In the genomic region with DNA sequence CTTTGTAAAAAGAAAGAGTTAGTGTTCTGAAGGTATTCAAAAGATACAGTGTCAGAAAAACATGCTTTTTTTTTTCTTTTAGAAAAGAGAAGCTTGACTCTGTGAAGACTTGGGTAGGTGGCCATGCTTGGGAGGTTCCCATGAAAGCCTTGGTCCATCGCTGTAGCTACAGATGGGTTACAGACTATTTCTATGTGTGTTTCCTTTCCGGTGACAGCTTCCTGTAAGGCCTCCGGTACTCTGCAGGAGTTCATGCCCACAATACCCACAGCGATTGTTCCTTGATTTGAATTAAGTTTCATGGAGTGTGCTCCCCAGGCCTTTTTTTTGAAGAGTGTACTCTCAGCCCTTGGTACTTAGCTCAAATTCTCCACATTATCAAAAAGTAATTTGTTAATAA, we compare ENCODE assay signal across 29 mouse cellular contexts.
DNase-seq lines count a peak whose midpoint lies in the region; ATAC-seq and TF ChIP-seq lines count a peak whose summit lies in the region.
"Had no signal": no experiment of that assay in that cellular context is flagged by ENCODE, and none has a peak within 500 bp of the region (broad histone marks: within the 10 kb centered on the region; RNA-seq: fewer than 3 reads in every experiment).

No protein-coding gene starts in this region.

- H3K27ac ChIP-seq in ES-E14 (ENCODE audit: insufficient read depth, low read depth, low read length, poor library complexity, severe bottlenecking) = no peak overlapping the region
- no peak overlapping the region for H3K27ac ChIP-seq in midbrain, embryonic 11.5 days (ENCODE audit: low read depth, low read length)
- H3K27ac ChIP-seq: hindbrain, postnatal 0 days; intestine, embryonic 15.5 days; limb, embryonic 10.5 days; limb, embryonic 15.5 days; liver, embryonic 13.5 days; midbrain, embryonic 15.5 days; stomach, postnatal 0 days had no signal

- DNase-seq in spleen, adult 18-20 months = peak; percentile 26 to 35
- DNase-seq in spleen, postnatal 14 days (ENCODE audit: low spot score in 2 of 2) = no peak
- no peak for DNase-seq in ES-E14 (ENCODE audit: low read depth, low spot score)
- no peak for DNase-seq in midbrain, embryonic 11.5 days (ENCODE audit: low spot score, missing footprints)
- no peak for DNase-seq in frontal cortex, adult 2 months (ENCODE audit: extremely low spot score in 1 of 2, low spot score in 1 of 2)
- DNase-seq in neural tube, embryonic 10.5 days (ENCODE audit: extremely low spot score, low spot score) = no peak
- DNase-seq: adrenal gland, postnatal 14 days; cerebellum, adult 11-12 months; cerebellum, adult 9-11 months; gastrocnemius, postnatal 10 days; heart, postnatal 14 days; kidney, adult 2 months; kidney, postnatal 4 days; liver, embryonic 13.5 days; lung, adult 18-20 months; lung, postnatal 10 days; right cerebral cortex, adult 18-20 months; thymus, adult 2 months; thymus, postnatal 4 days had no signal

- H3K4me1 ChIP-seq in ES-E14 (ENCODE audit: control insufficient read depth in 2 of 2, insufficient read depth in 2 of 2, low read length in 2 of 2, poor library complexity in 1 of 2) = no peaks in the 10 kb centered on the region
- H3K4me1 ChIP-seq in midbrain, embryonic 11.5 days (ENCODE audit: control insufficient read depth, insufficient read depth, low read length) = no peaks in the 10 kb centered on the region
- H3K4me1 ChIP-seq: intestine, embryonic 15.5 days; limb, embryonic 10.5 days; limb, embryonic 15.5 days; liver, embryonic 13.5 days; midbrain, embryonic 15.5 days had no signal

- H3K4me3 ChIP-seq in ES-E14 (ENCODE audit: insufficient read depth in 1 of 2, low read depth in 1 of 2, low read length in 2 of 2, poor library complexity in 1 of 2, severe bottlenecking in 1 of 2) = no peak overlapping the region
- H3K4me3 ChIP-seq in midbrain, embryonic 11.5 days (ENCODE audit: low read depth, low read length) = no peak overlapping the region
- H3K4me3 ChIP-seq: erythroblast, embryonic 14.5 days; intestine, embryonic 15.5 days; limb, embryonic 10.5 days; limb, embryonic 15.5 days; liver, embryonic 13.5 days; midbrain, embryonic 15.5 days had no signal

- no peak overlapping the region for H3K9ac ChIP-seq in ES-E14 (ENCODE audit: insufficient read depth, low read depth, low read length, poor library complexity, severe bottlenecking)
- H3K9ac ChIP-seq in midbrain, embryonic 11.5 days (ENCODE audit: low read length) = no peak overlapping the region
- H3K9ac ChIP-seq: intestine, embryonic 15.5 days; limb, embryonic 15.5 days; liver, embryonic 13.5 days; midbrain, embryonic 15.5 days had no signal

- in situ Hi-C loops in ES-E14 (cut with MboI; ENCODE audit: low sequenced_read_pairs in 2 of 2, unreplicated experiment in 2 of 2) = no loop called here

- ATAC-seq in megakaryocyte progenitor cell, adult 5-6 weeks (replicated peaks; ENCODE audit: poor library complexity) = peak; percentile 73
- no peak for ATAC-seq in midbrain, embryonic 11.5 days (ENCODE audit: low FRiP score)
- ATAC-seq: forebrain, embryonic 16.5 days; hindbrain, postnatal 0 days; intestine, embryonic 15.5 days; midbrain, embryonic 15.5 days; Patski had no signal

- H3K4me2 ChIP-seq in midbrain, embryonic 11.5 days = no peak overlapping the region
- H3K4me2 ChIP-seq: intestine, embryonic 15.5 days; limb, embryonic 15.5 days; liver, embryonic 13.5 days; midbrain, embryonic 15.5 days had no signal

- no peaks in the 10 kb centered on the region for H3K9me3 ChIP-seq in ES-E14 (ENCODE audit: control insufficient read depth, insufficient read depth, low read depth, low read length)
- no peaks in the 10 kb centered on the region for H3K9me3 ChIP-seq in midbrain, embryonic 11.5 days (ENCODE audit: control insufficient read depth, low read length)
- H3K9me3 ChIP-seq: intestine, embryonic 15.5 days; limb, embryonic 10.5 days; limb, embryonic 15.5 days; liver, embryonic 13.5 days; midbrain, embryonic 15.5 days had no signal

- WGBS in midbrain, embryonic 11.5 days = 66% methylated on average over 4 of the region's 4 CpGs

- no peaks in the 10 kb centered on the region for H3K27me3 ChIP-seq in midbrain, embryonic 11.5 days (ENCODE audit: control insufficient read depth, insufficient read depth, low read length)
- H3K27me3 ChIP-seq: intestine, embryonic 15.5 days; limb, embryonic 15.5 days; liver, embryonic 13.5 days; midbrain, embryonic 15.5 days; Patski had no signal

- no peaks in the 10 kb centered on the region for H3K36me3 ChIP-seq in ES-E14 (ENCODE audit: control insufficient read depth, insufficient read depth, low read length, poor library complexity, severe bottlenecking)
- H3K36me3 ChIP-seq in midbrain, embryonic 11.5 days (ENCODE audit: control insufficient read depth, insufficient read depth, low read length) = no peaks in the 10 kb centered on the region
- H3K36me3 ChIP-seq: intestine, embryonic 15.5 days; limb, embryonic 10.5 days; limb, embryonic 15.5 days; liver, embryonic 13.5 days; midbrain, embryonic 15.5 days had no signal

TF ChIP-seq in ES-E14, 5 proteins besides CTCF, POLR2A, EP300 and RAD21:
- TF ChIP-seq HCFC1 (IDR thresholded peaks at IDR 0.05; ENCODE audit: borderline replicate concordance, insufficient read depth, low read length) (no peak), MAFK (IDR thresholded peaks at IDR 0.05; ENCODE audit: insufficient read depth, low read depth, low read length) (no peak), ZNF384 (IDR thresholded peaks at IDR 0.05; ENCODE audit: low read depth, low read length) (0 out of 2 replicates have a peak, but pooled peaks have one; percentile 19), ZC3H11A (IDR thresholded peaks at IDR 0.05; ENCODE audit: borderline replicate concordance, low read depth, low read length) (no peak)
TF ChIP-seq in ES-E14: peak in this region for 1.

Comparison
In these comparisons a context has a peak if more than half of its experiments do, and no peak if none do; other contexts are left out.
1. DNase-seq: peak in spleen, adult 18-20 months (2 of 2); none in spleen, postnatal 14 days (0 of 2), ES-E14 (single experiment), midbrain, embryonic 11.5 days (single experiment), frontal cortex, adult 2 months (0 of 2) and neural tube, embryonic 10.5 days (single experiment).